Mouse (Mus musculus): ENCODE results near the gene Gpr180. TPM values are rescaled to one million over a fixed set of nuclear protein-coding genes. Genes with fewer than 3 reads are reported as not detected.

Gpr180 gene
- polyA plus RNA-seq (2017; shearing (Covaris generic)): 27.2 TPM

GRCm38 (mm10) chr14:118136744-118137452 is at the start of gene Gpr180:
Gpr180 (plus strand) TSS chr14:118137158.

GRCm38 (mm10) chr14:118132642-118132977 is 4.3 kb upstream of the Gpr180 start, which contains the start of gene Tgds:
Tgds (minus strand) TSS chr14:118132755.

Other genes starting within 250 kb of the Gpr180 start
- 0.07 TPM for gene Dct, start 84.9 kb upstream of the Gpr180 start, polyA plus RNA-seq (2017; shearing (Covaris generic))
- gene Tgds, start 4.4 kb upstream of the Gpr180 start, polyA plus RNA-seq (2017; shearing (Covaris generic)): 27.0 TPM
- gene Sox21, start 99.9 kb downstream of the Gpr180 start, polyA plus RNA-seq (2017; shearing (Covaris generic)): not detected
- gene Gm9376, start 129.8 kb downstream of the Gpr180 start, polyA plus RNA-seq (2017; shearing (Covaris generic)): 0.25 TPM